Mouse (Mus musculus) kidney, adult 2 months (tissue): ENCODE measurements around the gene Spns1. TPM values are rescaled to one million over a fixed set of nuclear protein-coding genes. Genes with fewer than 3 reads are reported as not detected.
"Not testable (repeated sequence)": the region's sequence is repeated elsewhere in the genome, so short reads cannot be mapped to it uniquely, and the experiment has no call there.

Experiments used
- DNase-seq: peaks from one replicate; pipeline ENCODE4 v3.0.0; 2021
- H3K27ac ChIP-seq: fragments of 200-500 bp; 2 replicates; pipeline ENCODE4 v1.5.1; 2012; ENCODE audit warnings: low read depth, low read length, control low read depth, inconsistent platforms; ENCODE audit not compliant: insufficient read depth
- H3K27me3 ChIP-seq: fragments of 200-500 bp; replicated peaks from 2 replicates; pipeline ENCODE4 v1.6.1; 2012; ENCODE audit warnings: mild to moderate bottlenecking, moderate library complexity, low read length, inconsistent platforms; ENCODE audit not compliant: control insufficient read depth, insufficient read depth
- H3K36me3 ChIP-seq: fragments of 200-500 bp; 2 replicates; pipeline ENCODE4 v1.6.1; 2012; ENCODE audit warnings: mild to moderate bottlenecking, moderate library complexity, low read length, inconsistent platforms; ENCODE audit not compliant: control insufficient read depth, insufficient read depth
- H3K4me1 ChIP-seq: fragments of 200-500 bp; 2 replicates; pipeline ENCODE4 v1.6.1; 2011; ENCODE audit warnings: low read length; ENCODE audit not compliant: control insufficient read depth, insufficient read depth
- H3K4me3 ChIP-seq: fragments of 200-500 bp; 2 replicates; pipeline ENCODE4 v1.5.1; 2011; ENCODE audit warnings: mild to moderate bottlenecking, low read depth, low read length, control low read depth; ENCODE audit not compliant: insufficient read depth
- CTCF ChIP-seq: fragments of 200-500 bp; conservative IDR thresholded peaks from 2 replicates; pipeline ENCODE4 v1.5.1; 2011; ENCODE audit warnings: low read depth, mild to moderate bottlenecking, control low read depth, low read length, moderate library complexity, mixed read lengths; ENCODE audit not compliant: insufficient read depth, insufficient read length
- POLR2A ChIP-seq: fragments of 200-500 bp; IDR thresholded peaks from one replicate; pipeline ENCODE4 v1.6.1; 2011; ENCODE audit warnings: low read depth, low read length, control low read depth
- WGBS: fragments of 180-500 bp; shearing (Covaris S2); methylation state at CpG from one replicate; pipeline ENCODE4 v1.1.7; 2018; 5-methylcytosine and 5-hydroxymethylcytosine counted together
- polyA plus RNA-seq: library from polyadenylated mRNA; depleted of rRNA; stranded (reverse); fragments of >200 nt; gene quantifications from 2 replicates; pipeline ENCODE4 v1.2.3, GENCODE M21; 2012

Gene Spns1
- polyA plus RNA-seq, 1 experiment: 102 TPM

- no peaks in the 10 kb centered on the region; the same call in 1 of the 2 replicates for H3K4me1 ChIP-seq
- peak; percentile 99 for DNase-seq
- no peaks in the 10 kb centered on the region for H3K27me3 ChIP-seq
- H3K36me3 ChIP-seq: no peaks in the 10 kb centered on the region
- H3K4me3 ChIP-seq: peak within 1 kb of the TSS; percentile 80
- no peak within 1 kb of the TSS for H3K27ac ChIP-seq
- under 1% methylated on average over 59 of the region's 59 CpGs for WGBS
- TF ChIP-seq POLR2A (peak; percentile 47), CTCF (no peak)
Measured at GRCm38 (mm10) chr7:126396298-126397119, 19.3 kb upstream of the Spns1 start, which contains the start of gene Nfatc2ip. Nfatc2ip (minus strand) TSS chr7:126396737.

- not testable (repeated sequence) for H3K4me3 ChIP-seq, DNase-seq, H3K4me1 ChIP-seq, H3K36me3 ChIP-seq, H3K27ac ChIP-seq, H3K27me3 ChIP-seq
- 91% methylated on average over 7 of the region's 7 CpGs for WGBS
Measured at GRCm38 (mm10) chr7:126392086-126392884, 15.0 kb upstream of the Spns1 start.

- H3K4me1 ChIP-seq: no peaks in the 10 kb centered on the region
- no peak for TF ChIP-seq CTCF
- no peak for TF ChIP-seq POLR2A
- no peak for DNase-seq
- no peak overlapping the region for H3K27ac ChIP-seq
- 96% methylated on average over 1 of the region's 1 CpGs for WGBS
- H3K36me3 ChIP-seq: no peaks in the 10 kb centered on the region; the same call in 1 of the 2 replicates
- H3K4me3 ChIP-seq: no peak overlapping the region
- no peaks in the 10 kb centered on the region for H3K27me3 ChIP-seq
Measured at GRCm38 (mm10) chr7:126388185-126388584, 10.9 kb upstream of the Spns1 start.

GRCm38 (mm10) chr7:126383565-126383964 is 6.3 kb upstream of the Spns1 start:
- Histone ChIP-seq H3K4me3 (no peak overlapping the region), H3K36me3 (no peaks in the 10 kb centered on the region), H3K27ac (no peak overlapping the region), H3K27me3 (no peaks in the 10 kb centered on the region), H3K4me1 (no peaks in the 10 kb centered on the region)
- no peak for TF ChIP-seq CTCF
- no peak for TF ChIP-seq POLR2A
- no peak for DNase-seq
- 84% methylated on average over 5 of the region's 5 CpGs for WGBS

DNA sequence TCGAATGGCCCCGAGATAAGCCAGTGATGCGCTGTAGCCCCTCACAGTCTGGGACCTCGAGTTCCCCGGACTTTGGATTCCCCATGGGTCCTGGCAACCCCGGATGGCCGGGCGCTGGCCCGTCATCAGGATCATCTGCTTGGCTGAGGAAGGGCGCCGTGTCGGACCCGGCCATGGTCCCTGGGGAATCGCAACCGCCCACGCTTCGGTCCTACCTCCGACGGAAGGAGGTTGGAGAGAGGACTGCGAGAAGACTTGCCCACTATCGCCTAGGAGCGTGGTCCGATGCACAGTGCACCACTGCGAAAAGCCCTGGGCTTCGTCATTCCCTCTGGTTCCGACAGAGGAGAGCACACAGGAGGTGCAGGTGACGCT is 360 bp downstream of the Spns1 start:
- DNase-seq: no peak
- TF ChIP-seq POLR2A: no peak
- no peak for TF ChIP-seq CTCF
- no peaks in the 10 kb centered on the region for H3K27me3 ChIP-seq
- WGBS: under 1% methylated on average over 27 of the region's 27 CpGs
- peak overlapping the region; percentile 14; the same call in 1 of the 2 replicates for H3K27ac ChIP-seq
- 0 out of 2 replicates have a peak, but pooled peaks cover 1% of the 10 kb centered on the region for H3K36me3 ChIP-seq
- peaks cover 12% of the 10 kb centered on the region; the same call in 1 of the 2 replicates for H3K4me1 ChIP-seq
- peak overlapping the region; percentile 90 for H3K4me3 ChIP-seq

DNA sequence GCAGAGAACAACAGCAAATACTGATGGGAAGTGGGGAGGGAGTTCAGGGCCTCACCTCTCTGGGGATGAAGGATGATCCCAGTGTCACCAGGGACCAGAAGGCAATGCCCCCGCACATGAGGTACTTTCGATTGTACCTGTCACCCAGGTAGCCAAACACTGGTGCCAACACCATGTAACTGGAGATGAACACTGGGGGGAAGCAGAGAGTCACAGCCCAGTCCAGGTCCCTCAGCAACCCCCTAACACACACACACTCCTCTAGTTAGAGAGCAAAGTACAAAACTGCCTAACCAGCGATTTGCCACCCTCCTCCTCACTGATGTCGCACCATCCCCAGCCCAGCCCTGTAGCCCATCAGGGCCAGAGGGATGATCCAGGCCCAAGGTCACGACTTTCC is 2.2 kb downstream of the Spns1 start:
- Histone ChIP-seq H3K4me3 (no peak overlapping the region), H3K27me3 (no peaks in the 10 kb centered on the region), H3K27ac (no peak overlapping the region), H3K36me3 (peaks cover 1% of the 10 kb centered on the region; the same call in 1 of the 2 replicates), H3K4me1 (peaks cover 12% of the 10 kb centered on the region; the same call in 1 of the 2 replicates)
- 56% methylated on average over 5 of the region's 5 CpGs for WGBS
- DNase-seq: peak; percentile 11
- TF ChIP-seq POLR2A (no peak), CTCF (peak; percentile 42; the same call in 1 of the 2 replicates)

- peaks cover 12% of the 10 kb centered on the region; the same call in 1 of the 2 replicates for H3K4me1 ChIP-seq
- no peak for DNase-seq
- no peaks in the 10 kb centered on the region for H3K27me3 ChIP-seq
- TF ChIP-seq POLR2A (no peak), CTCF (no peak)
- no peak overlapping the region for H3K4me3 ChIP-seq
- 66% methylated on average over 6 of the region's 6 CpGs for WGBS
- no peak overlapping the region for H3K27ac ChIP-seq
- peaks cover 1% of the 10 kb centered on the region; the same call in 1 of the 2 replicates for H3K36me3 ChIP-seq
Measured at GRCm38 (mm10) chr7:126374526-126374925, 2.7 kb downstream of the Spns1 start.
